Mouse (Mus musculus) C2C12 (cell line): Measurements from ENCODE around the gene Rtn2.

ENCODE experiments used
- CTCF ChIP-seq: IDR thresholded peaks from one replicate; pipeline ENCODE4 v1.5.1; 2011; ENCODE audit not compliant: control insufficient read depth, insufficient read depth, insufficient read length
- FOSL1 ChIP-seq: IDR thresholded peaks from one replicate; pipeline ENCODE4 v1.8.0; 2011; ENCODE audit warnings: mild to moderate bottlenecking, low read length; ENCODE audit not compliant: poor library complexity, insufficient read depth, severe bottlenecking
- MAX ChIP-seq: IDR thresholded peaks from one replicate; pipeline ENCODE4 v1.6.1; 2011; ENCODE audit warnings: mild to moderate bottlenecking, control low read depth
- USF1 ChIP-seq: IDR thresholded peaks from one replicate; pipeline ENCODE4 v1.6.1; 2011; ENCODE audit warnings: low read depth, mild to moderate bottlenecking, control low read depth, moderate library complexity

- TF ChIP-seq MAX (no peak), FOSL1 (no peak), CTCF (no peak), USF1 (no peak)
Observed at GRCm38 (mm10) chr7:19247511-19247910, 34.9 kb upstream of the Rtn2 start.
